Mouse (Mus musculus) hindbrain, embryonic 16.5 days (tissue): ENCODE measurements around the gene D1Pas1. TPM values are rescaled to one million over a fixed set of nuclear protein-coding genes. Genes with fewer than 3 reads are reported as not detected.

ENCODE experiments used
- ATAC-seq: fragments of 200-750 bp; cut with Nextera tagmentation; 2 replicates; pipeline ENCODE4 v1.8.0; 2017; ENCODE audit warnings: moderate TSS enrichment, moderate library complexity
- H3K27ac ChIP-seq: fragments of 300-500 bp; sonication (generic); 2 replicates; pipeline ENCODE4 v1.5.1; 2014; ENCODE audit warnings: low read depth, mild to moderate bottlenecking, control low read depth, low read length, moderate library complexity
- H3K27me3 ChIP-seq: fragments of 300-500 bp; sonication (generic); replicated peaks from 2 replicates; pipeline ENCODE4 v1.6.1; 2014; ENCODE audit warnings: low read length; ENCODE audit not compliant: control insufficient read depth, insufficient read depth
- H3K36me3 ChIP-seq: fragments of 300-500 bp; sonication (generic); 2 replicates; pipeline ENCODE4 v1.6.1; 2014; ENCODE audit warnings: mild to moderate bottlenecking, low read length, moderate library complexity, mixed read lengths; ENCODE audit not compliant: control insufficient read depth, insufficient read depth
- H3K4me1 ChIP-seq: fragments of 300-500 bp; sonication (generic); 2 replicates; pipeline ENCODE4 v1.6.1; 2014; ENCODE audit warnings: low read depth, low read length; ENCODE audit not compliant: control insufficient read depth, insufficient read depth
- H3K4me2 ChIP-seq: fragments of 300-500 bp; sonication (generic); 2 replicates; pipeline ENCODE4 v1.6.1; 2014; ENCODE audit warnings: mild to moderate bottlenecking, low read length, control low read depth, moderate library complexity
- H3K4me3 ChIP-seq: fragments of 300-500 bp; sonication (generic); 2 replicates; pipeline ENCODE4 v1.5.1; 2014; ENCODE audit warnings: mild to moderate bottlenecking, low read length, control low read depth, moderate library complexity
- H3K9ac ChIP-seq: fragments of 300-500 bp; sonication (generic); 2 replicates; pipeline ENCODE4 v1.6.1; 2014; ENCODE audit warnings: low read depth, mild to moderate bottlenecking, control low read depth, low read length, moderate library complexity
- H3K9me3 ChIP-seq: fragments of 300-500 bp; sonication (generic); 2 replicates; pipeline ENCODE4 v1.6.1; 2014; ENCODE audit warnings: mild to moderate bottlenecking, low read length, moderate library complexity; ENCODE audit not compliant: control insufficient read depth
- WGBS: fragments of 180-500 bp; shearing (Covaris S2); extraction: QIAGEN DNeasy Blood & Tissue Kit; methylation state at CpG from one replicate; pipeline ENCODE4 v1.1.7; 2014; 5-methylcytosine and 5-hydroxymethylcytosine counted together
- polyA plus RNA-seq: library from polyadenylated mRNA; unstranded; fragments of >200 nt; fragmentation: Nextera tagmentation; extraction: Ambion mirVana; gene quantifications from 2 replicates; pipeline ENCODE4 v1.2.1, GENCODE M21; 2015

The D1Pas1 gene
- polyA plus RNA-seq, 1 experiment from 2014 or later: 0.10 TPM

GRCm38 (mm10) chr1:186930888-186931233, 36.4 kb upstream of the D1Pas1 start:
- Histone ChIP-seq H3K9me3 (no peaks in the 10 kb centered on the region), H3K4me3 (no peak overlapping the region), H3K4me2 (no peak overlapping the region), H3K27ac (no peak overlapping the region), H3K4me1 (no peaks in the 10 kb centered on the region), H3K27me3 (no peaks in the 10 kb centered on the region), H3K9ac (no peak overlapping the region), H3K36me3 (no peaks in the 10 kb centered on the region)
- no peak for ATAC-seq
- 77% methylated on average over 6 of the region's 6 CpGs for WGBS

- 86% methylated on average over 1 of the region's 1 CpGs for WGBS
- no peak for ATAC-seq
- H3K36me3 ChIP-seq: no peaks in the 10 kb centered on the region
- H3K27me3 ChIP-seq: no peaks in the 10 kb centered on the region
- H3K4me2 ChIP-seq: no peak overlapping the region
- no peak overlapping the region for H3K4me3 ChIP-seq
- H3K27ac ChIP-seq: no peak overlapping the region
- H3K4me1 ChIP-seq: no peaks in the 10 kb centered on the region
- H3K9me3 ChIP-seq: no peaks in the 10 kb centered on the region
- H3K9ac ChIP-seq: no peak overlapping the region
Observed at GRCm38 (mm10) chr1:186934205-186934604, 33.0 kb upstream of the D1Pas1 start.

- no peaks in the 10 kb centered on the region for H3K36me3 ChIP-seq
- no peak overlapping the region for H3K4me3 ChIP-seq
- ATAC-seq: no peak
- H3K4me2 ChIP-seq: no peak overlapping the region
- no peaks in the 10 kb centered on the region for H3K27me3 ChIP-seq
- H3K9ac ChIP-seq: no peak overlapping the region
- no peaks in the 10 kb centered on the region for H3K9me3 ChIP-seq
- no peaks in the 10 kb centered on the region for H3K4me1 ChIP-seq
- no peak overlapping the region for H3K27ac ChIP-seq
- WGBS: 87% methylated on average over 4 of the region's 4 CpGs
Observed at GRCm38 (mm10) chr1:186952381-186952780, 14.8 kb upstream of the D1Pas1 start.

- ATAC-seq: no peak
- Histone ChIP-seq H3K9ac (no peak overlapping the region), H3K9me3 (no peaks in the 10 kb centered on the region), H3K4me2 (no peak overlapping the region), H3K27ac (no peak overlapping the region), H3K27me3 (no peaks in the 10 kb centered on the region), H3K4me1 (no peaks in the 10 kb centered on the region), H3K4me3 (no peak overlapping the region), H3K36me3 (no peaks in the 10 kb centered on the region)
- WGBS: 83% methylated on average over 4 of the region's 4 CpGs
Observed at GRCm38 (mm10) chr1:186954591-186954990, 12.6 kb upstream of the D1Pas1 start.

GRCm38 (mm10) chr1:186959380-186959779, 7.8 kb upstream of the D1Pas1 start:
- Histone ChIP-seq H3K27me3 (no peaks in the 10 kb centered on the region), H3K36me3 (no peaks in the 10 kb centered on the region), H3K9me3 (no peaks in the 10 kb centered on the region), H3K4me1 (no peaks in the 10 kb centered on the region), H3K9ac (no peak overlapping the region), H3K4me2 (no peak overlapping the region), H3K4me3 (no peak overlapping the region), H3K27ac (no peak overlapping the region)
- 56% methylated on average over 4 of the region's 4 CpGs for whole genome bisulfite sequencing
- no peak for ATAC-seq

GRCm38 (mm10) chr1:186964143-186964875, 2.9 kb upstream of the D1Pas1 start:
- no peak overlapping the region for H3K4me3 ChIP-seq
- no peak overlapping the region for H3K4me2 ChIP-seq
- H3K36me3 ChIP-seq: no peaks in the 10 kb centered on the region
- H3K4me1 ChIP-seq: no peaks in the 10 kb centered on the region
- H3K27ac ChIP-seq: no peak overlapping the region
- 68% methylated on average over 4 of the region's 4 CpGs for WGBS
- peaks cover 14% of the 10 kb centered on the region for H3K9me3 ChIP-seq
- ATAC-seq: no peak
- no peak overlapping the region for H3K9ac ChIP-seq
- H3K27me3 ChIP-seq: no peaks in the 10 kb centered on the region; the same call in 1 of the 2 replicates

- Histone ChIP-seq H3K36me3 (no peaks in the 10 kb centered on the region), H3K4me2 (no peak overlapping the region), H3K9me3 (peaks cover 16% of the 10 kb centered on the region), H3K4me3 (no peak overlapping the region), H3K4me1 (no peaks in the 10 kb centered on the region), H3K27me3 (no peaks in the 10 kb centered on the region; the same call in 1 of the 2 replicates), H3K9ac (no peak overlapping the region), H3K27ac (no peak overlapping the region)
- no peak for ATAC-seq
- WGBS: 95% methylated on average over 34 of the region's 34 CpGs
Observed at GRCm38 (mm10) chr1:186967926-186968325, 710 bp downstream of the D1Pas1 start.

- Histone ChIP-seq H3K9ac (no peak overlapping the region), H3K4me2 (no peak overlapping the region), H3K36me3 (no peaks in the 10 kb centered on the region), H3K4me1 (peaks cover 7% of the 10 kb centered on the region), H3K27me3 (no peaks in the 10 kb centered on the region), H3K4me3 (no peak overlapping the region), H3K9me3 (no peaks in the 10 kb centered on the region), H3K27ac (no peak overlapping the region)
- 63% methylated on average over 4 of the region's 4 CpGs for WGBS
- no peak for ATAC-seq
Observed at GRCm38 (mm10) chr1:186976937-186977540, 9.8 kb downstream of the D1Pas1 start.

- no peaks in the 10 kb centered on the region for H3K9me3 ChIP-seq
- no peak overlapping the region for H3K27ac ChIP-seq
- H3K27me3 ChIP-seq: no peaks in the 10 kb centered on the region
- no peak overlapping the region for H3K9ac ChIP-seq
- 88% methylated on average over 2 of the region's 2 CpGs for WGBS
- peaks cover 7% of the 10 kb centered on the region for H3K4me1 ChIP-seq
- no peaks in the 10 kb centered on the region for H3K36me3 ChIP-seq
- ATAC-seq: no peak
- no peak overlapping the region for H3K4me2 ChIP-seq
- H3K4me3 ChIP-seq: no peak overlapping the region
Observed at GRCm38 (mm10) chr1:186977801-186978200, 10.6 kb downstream of the D1Pas1 start.
